Mouse (Mus musculus) embryonic facial prominence, embryonic 12.5 days (tissue): Measurements from ENCODE around the gene Col9a3. TPM values are rescaled to one million over a fixed set of nuclear protein-coding genes. Genes with fewer than 3 reads are reported as not detected.

Experiments
- ATAC-seq: fragments of 200-750 bp; cut with Nextera tagmentation; 2 replicates; pipeline ENCODE4 v1.8.0; 2017; ENCODE audit not compliant: insufficient number of reproducible peaks, insufficient read depth, low FRiP score, low TSS enrichment
- H3K27ac ChIP-seq: fragments of 300-500 bp; sonication (generic); 2 replicates; pipeline ENCODE4 v1.5.1; 2016; ENCODE audit warnings: mild to moderate bottlenecking
- H3K27me3 ChIP-seq: fragments of 300-500 bp; sonication (generic); 2 replicates; pipeline ENCODE4 v1.6.1; 2016; ENCODE audit warnings: mild to moderate bottlenecking, moderate library complexity
- H3K36me3 ChIP-seq: fragments of 300-500 bp; sonication (generic); 2 replicates; pipeline ENCODE4 v1.6.1; 2016; ENCODE audit warnings: mild to moderate bottlenecking
- H3K4me1 ChIP-seq: fragments of 300-500 bp; sonication (generic); 2 replicates; pipeline ENCODE4 v1.6.1; 2016
- H3K4me2 ChIP-seq: fragments of 300-500 bp; sonication (generic); replicated peaks from 2 replicates; pipeline ENCODE4 v1.6.1; 2016; ENCODE audit warnings: mild to moderate bottlenecking, moderate library complexity
- H3K4me3 ChIP-seq: fragments of 300-500 bp; sonication (generic); 2 replicates; pipeline ENCODE4 v1.5.1; 2016; ENCODE audit warnings: mild to moderate bottlenecking
- H3K9ac ChIP-seq: fragments of 300-500 bp; sonication (generic); 2 replicates; pipeline ENCODE4 v1.6.1; 2016; ENCODE audit warnings: mild to moderate bottlenecking, moderate library complexity
- H3K9me3 ChIP-seq: fragments of 300-500 bp; sonication (generic); 2 replicates; pipeline ENCODE4 v1.6.1; 2016; ENCODE audit warnings: mild to moderate bottlenecking, moderate library complexity
- WGBS: fragments of 180-500 bp; shearing (Covaris S2); methylation state at CpG from one replicate; pipeline ENCODE4 v1.1.7; 2016; 5-methylcytosine and 5-hydroxymethylcytosine counted together
- polyA plus RNA-seq: library from polyadenylated mRNA; unstranded; fragments of >200 nt; fragmentation: Nextera tagmentation; extraction: Ambion mirVana; gene quantifications from 2 replicates; pipeline ENCODE4 v1.2.1, GENCODE M21; 2016

Col9a3 gene
- polyA plus RNA-seq, 1 experiment from 2014 or later, result 124 TPM

DNA sequence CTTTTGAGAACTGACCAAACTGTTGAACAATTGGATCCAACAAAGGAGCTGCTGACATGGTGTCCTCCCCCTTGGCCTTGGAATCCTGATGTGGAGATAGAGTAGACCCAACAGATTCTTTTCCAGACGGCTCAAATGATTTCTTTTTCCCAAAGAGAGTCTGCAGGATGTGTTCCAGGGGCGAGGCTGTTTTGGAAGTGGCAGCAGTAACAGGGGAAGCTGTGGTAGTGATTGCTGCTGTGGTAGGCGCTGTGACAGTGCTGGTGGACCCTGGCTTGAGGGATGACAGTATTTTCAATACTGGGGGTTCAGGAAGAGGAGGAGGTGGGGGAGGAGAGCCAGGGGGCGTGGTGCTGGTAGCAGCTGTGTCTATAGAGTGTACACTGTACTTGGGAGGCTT lies 64.4 kb downstream of the Col9a3 start:
- Histone ChIP-seq H3K9ac (no peak overlapping the region), H3K36me3 (peaks cover 44% of the 10 kb centered on the region), H3K27ac (no peak overlapping the region), H3K4me1 (peaks cover 5% of the 10 kb centered on the region; the same call in 1 of the 2 replicates), H3K27me3 (peaks cover 3% of the 10 kb centered on the region; the same call in 1 of the 2 replicates), H3K4me3 (no peak overlapping the region), H3K4me2 (no peak overlapping the region), H3K9me3 (no peaks in the 10 kb centered on the region)
- ATAC-seq, result no peak
- 87% methylated on average over 4 of the region's 4 CpGs for WGBS

Other genes with a start within 250 kb of the Col9a3 start
- 2.0 and 2.4 TPM in 2 replicates for gene Slco4a1, start 141.5 kb upstream of the Col9a3 start, polyA plus RNA-seq
- 0.25 and 0.55 TPM in 2 replicates for gene Ntsr1, start 97.8 kb upstream of the Col9a3 start, polyA plus RNA-seq
- gene Mrgbp, start 16.5 kb upstream of the Col9a3 start, polyA plus RNA-seq, result 40.0 and 41.5 TPM in 2 replicates
- gene Ogfr, start 8.5 kb upstream of the Col9a3 start, polyA plus RNA-seq, result 97.7 and 104 TPM in 2 replicates
- gene Tcfl5, start 44.9 kb downstream of the Col9a3 start, polyA plus RNA-seq, result 0.26 and 0.32 TPM in 2 replicates
- 35.3 and 36.8 TPM in 2 replicates for gene Dido1, start 112.2 kb downstream of the Col9a3 start, polyA plus RNA-seq
- gene Gid8, start 112.3 kb downstream of the Col9a3 start, polyA plus RNA-seq, result 62.6 and 63.6 TPM in 2 replicates
- gene Slc17a9, start 127.5 kb downstream of the Col9a3 start, polyA plus RNA-seq, result 0.36 and 0.56 TPM in 2 replicates
- gene Bhlhe23, start 179.1 kb downstream of the Col9a3 start, polyA plus RNA-seq, result 0.97 and 1.3 TPM in 2 replicates